Mouse (Mus musculus): Measurements from ENCODE around the gene Gfral. TPM values are rescaled to one million over a fixed set of nuclear protein-coding genes. Genes with fewer than 3 reads are reported as not detected.
A peak's percentile ranks its signal among the peaks of the same experiment; 100 is the strongest.

Gfral gene
- not detected in 2 replicates for polyA plus RNA-seq (2016; fragmentation: Nextera tagmentation; extraction: Ambion mirVana)

- Histone ChIP-seq H3K9me3 (no peaks in the 10 kb centered on the region), H3K36me3 (no peaks in the 10 kb centered on the region), H3K27ac (no peak within 1 kb of the TSS), H3K4me3 (no peak within 1 kb of the TSS), H3K27me3 (ENCODE audit: insufficient read depth, poor library complexity, severe bottlenecking) (no peaks in the 10 kb centered on the region), H3K4me1 (replicated peaks) (no peaks in the 10 kb centered on the region)
- 86% methylated on average over 2 of the region's 2 CpGs for WGBS
- no peak for DNase-seq (ENCODE audit: low spot score)
These were observed at the start of gene Gfral for GRCm38 (mm10) chr9:76213557-76213956. Gfral (minus strand) TSS chr9:76213657.

- Histone ChIP-seq H3K9me3 (no peaks in the 10 kb centered on the region), H3K36me3 (no peaks in the 10 kb centered on the region), H3K27ac (no peak overlapping the region), H3K4me1 (replicated peaks) (no peaks in the 10 kb centered on the region), H3K27me3 (ENCODE audit: insufficient read depth, poor library complexity, severe bottlenecking) (no peaks in the 10 kb centered on the region), H3K4me3 (no peak overlapping the region)
- DNase-seq (ENCODE audit: low spot score) = no peak
- WGBS = 86% methylated on average over 5 of the region's 5 CpGs
These were observed 44.3 kb upstream of the Gfral start for GRCm38 (mm10) chr9:76257731-76258130.

GRCm38 (mm10) chr9:76252544-76252943, 39.1 kb upstream of the Gfral start:
- no peaks in the 10 kb centered on the region for H3K36me3 ChIP-seq
- no peaks in the 10 kb centered on the region for H3K4me1 ChIP-seq (replicated peaks)
- 91% methylated on average over 7 of the region's 7 CpGs for WGBS
- H3K9me3 ChIP-seq = no peaks in the 10 kb centered on the region
- no peak overlapping the region for H3K4me3 ChIP-seq
- no peaks in the 10 kb centered on the region for H3K27me3 ChIP-seq (ENCODE audit: insufficient read depth, poor library complexity, severe bottlenecking)
- H3K27ac ChIP-seq = no peak overlapping the region
- DNase-seq (ENCODE audit: low spot score) = no peak

GRCm38 (mm10) chr9:76252109-76252508, 38.7 kb upstream of the Gfral start:
- H3K4me3 ChIP-seq = no peak overlapping the region
- H3K27ac ChIP-seq = no peak overlapping the region
- no peaks in the 10 kb centered on the region for H3K9me3 ChIP-seq
- H3K36me3 ChIP-seq = no peaks in the 10 kb centered on the region
- no peak for DNase-seq (ENCODE audit: low spot score)
- WGBS = 93% methylated on average over 4 of the region's 4 CpGs
- no peaks in the 10 kb centered on the region for H3K27me3 ChIP-seq (ENCODE audit: insufficient read depth, poor library complexity, severe bottlenecking)
- no peaks in the 10 kb centered on the region for H3K4me1 ChIP-seq (replicated peaks)

- no peaks in the 10 kb centered on the region for H3K36me3 ChIP-seq
- WGBS = 72% methylated on average over 1 of the region's 1 CpGs
- H3K4me3 ChIP-seq = no peak overlapping the region
- no peaks in the 10 kb centered on the region for H3K9me3 ChIP-seq
- no peak for DNase-seq (ENCODE audit: low spot score)
- no peaks in the 10 kb centered on the region for H3K27me3 ChIP-seq (ENCODE audit: insufficient read depth, poor library complexity, severe bottlenecking)
- no peak overlapping the region for H3K27ac ChIP-seq
- no peaks in the 10 kb centered on the region for H3K4me1 ChIP-seq (replicated peaks)
These were observed 28.9 kb upstream of the Gfral start for GRCm38 (mm10) chr9:76242322-76242721.

- DNase-seq (ENCODE audit: low spot score) = no peak
- H3K4me1 ChIP-seq (replicated peaks) = peaks cover 7% of the 10 kb centered on the region
- H3K27ac ChIP-seq = no peak overlapping the region
- H3K27me3 ChIP-seq (ENCODE audit: insufficient read depth, poor library complexity, severe bottlenecking) = no peaks in the 10 kb centered on the region
- H3K4me3 ChIP-seq = no peak overlapping the region
- WGBS = 80% methylated on average over 5 of the region's 5 CpGs
- no peaks in the 10 kb centered on the region for H3K36me3 ChIP-seq
- H3K9me3 ChIP-seq = no peaks in the 10 kb centered on the region
These were observed 24.5 kb upstream of the Gfral start for GRCm38 (mm10) chr9:76237946-76238345.

GRCm38 (mm10) chr9:76237243-76237642, 23.8 kb upstream of the Gfral start:
- 62% methylated on average over 12 of the region's 12 CpGs for WGBS
- Histone ChIP-seq H3K4me3 (no peak overlapping the region), H3K27me3 (ENCODE audit: insufficient read depth, poor library complexity, severe bottlenecking) (no peaks in the 10 kb centered on the region), H3K9me3 (no peaks in the 10 kb centered on the region), H3K4me1 (replicated peaks) (peaks cover 7% of the 10 kb centered on the region), H3K27ac (no peak overlapping the region), H3K36me3 (no peaks in the 10 kb centered on the region)
- no peak for DNase-seq (ENCODE audit: low spot score)

GRCm38 (mm10) chr9:76236626-76237025, 23.2 kb upstream of the Gfral start:
- no peaks in the 10 kb centered on the region for H3K27me3 ChIP-seq (ENCODE audit: insufficient read depth, poor library complexity, severe bottlenecking)
- H3K9me3 ChIP-seq = no peaks in the 10 kb centered on the region
- peak; percentile 66 for DNase-seq (ENCODE audit: low spot score)
- H3K4me1 ChIP-seq (replicated peaks) = peaks cover 7% of the 10 kb centered on the region
- 2% methylated on average over 7 of the region's 7 CpGs for WGBS
- H3K36me3 ChIP-seq = no peaks in the 10 kb centered on the region
- H3K4me3 ChIP-seq = peak overlapping the region; percentile 52
- peak overlapping the region; percentile 76; the same call in 1 of the 2 replicates for H3K27ac ChIP-seq

- peaks cover 7% of the 10 kb centered on the region for H3K4me1 ChIP-seq (replicated peaks)
- no peaks in the 10 kb centered on the region for H3K9me3 ChIP-seq
- H3K27me3 ChIP-seq (ENCODE audit: insufficient read depth, poor library complexity, severe bottlenecking) = no peaks in the 10 kb centered on the region
- DNase-seq (ENCODE audit: low spot score) = peak; percentile 67
- peak overlapping the region; percentile 52 for H3K4me3 ChIP-seq
- WGBS = 2% methylated on average over 14 of the region's 14 CpGs
- H3K27ac ChIP-seq = peak overlapping the region; percentile 76
- H3K36me3 ChIP-seq = no peaks in the 10 kb centered on the region
These were observed 22.6 kb upstream of the Gfral start for GRCm38 (mm10) chr9:76235945-76236503.

- Histone ChIP-seq H3K36me3 (no peaks in the 10 kb centered on the region), H3K27me3 (ENCODE audit: insufficient read depth, poor library complexity, severe bottlenecking) (no peaks in the 10 kb centered on the region), H3K4me1 (replicated peaks) (peaks cover 7% of the 10 kb centered on the region), H3K4me3 (no peak overlapping the region), H3K27ac (no peak overlapping the region), H3K9me3 (no peaks in the 10 kb centered on the region)
- DNase-seq (ENCODE audit: low spot score) = peak; percentile 25
- whole genome bisulfite sequencing = 63% methylated on average over 7 of the region's 7 CpGs
These were observed 21.4 kb upstream of the Gfral start for GRCm38 (mm10) chr9:76234899-76235298.

GRCm38 (mm10) chr9:76230400-76230799, 16.9 kb upstream of the Gfral start:
- Histone ChIP-seq H3K36me3 (no peaks in the 10 kb centered on the region), H3K27ac (no peak overlapping the region), H3K4me1 (replicated peaks) (peaks cover 7% of the 10 kb centered on the region), H3K9me3 (no peaks in the 10 kb centered on the region), H3K4me3 (no peak overlapping the region), H3K27me3 (ENCODE audit: insufficient read depth, poor library complexity, severe bottlenecking) (no peaks in the 10 kb centered on the region)
- no peak for DNase-seq (ENCODE audit: low spot score)
- WGBS = 64% methylated on average over 11 of the region's 11 CpGs

GRCm38 (mm10) chr9:76217178-76217975, 3.9 kb upstream of the Gfral start:
- 78% methylated on average over 4 of the region's 4 CpGs for WGBS
- no peaks in the 10 kb centered on the region for H3K36me3 ChIP-seq
- H3K4me3 ChIP-seq = no peak overlapping the region
- DNase-seq (ENCODE audit: low spot score) = no peak
- no peaks in the 10 kb centered on the region for H3K27me3 ChIP-seq (ENCODE audit: insufficient read depth, poor library complexity, severe bottlenecking)
- no peaks in the 10 kb centered on the region for H3K4me1 ChIP-seq (replicated peaks)
- H3K9me3 ChIP-seq = no peaks in the 10 kb centered on the region
- H3K27ac ChIP-seq = no peak overlapping the region

GRCm38 (mm10) chr9:76214678-76215077, 1.2 kb upstream of the Gfral start:
- 81% methylated on average over 4 of the region's 4 CpGs for WGBS

More at GRCm38 (mm10) chr9:76214678-76215077, 1.2 kb upstream of the Gfral start:
- Histone ChIP-seq H3K4me1 (replicated peaks) (no peaks in the 10 kb centered on the region), H3K27ac (no peak overlapping the region), H3K9me3 (no peaks in the 10 kb centered on the region), H3K36me3 (no peaks in the 10 kb centered on the region), H3K4me3 (no peak overlapping the region), H3K27me3 (ENCODE audit: insufficient read depth, poor library complexity, severe bottlenecking) (no peaks in the 10 kb centered on the region)
- DNase-seq (ENCODE audit: low spot score) = no peak
